Mouse (Mus musculus): ENCODE results near the gene Cep128. TPM values are rescaled to one million over a fixed set of nuclear protein-coding genes. Genes with fewer than 3 reads are reported as not detected.

The Cep128 gene
- 6.3 TPM for polyA plus RNA-seq (2014; fragmentation: Illumina TruSeq; extraction: RNeasy Lipid Tissue Mini Kit (QIAGEN cat#74804); ENCODE audit: low read depth, low replicate concordance)

DNA sequence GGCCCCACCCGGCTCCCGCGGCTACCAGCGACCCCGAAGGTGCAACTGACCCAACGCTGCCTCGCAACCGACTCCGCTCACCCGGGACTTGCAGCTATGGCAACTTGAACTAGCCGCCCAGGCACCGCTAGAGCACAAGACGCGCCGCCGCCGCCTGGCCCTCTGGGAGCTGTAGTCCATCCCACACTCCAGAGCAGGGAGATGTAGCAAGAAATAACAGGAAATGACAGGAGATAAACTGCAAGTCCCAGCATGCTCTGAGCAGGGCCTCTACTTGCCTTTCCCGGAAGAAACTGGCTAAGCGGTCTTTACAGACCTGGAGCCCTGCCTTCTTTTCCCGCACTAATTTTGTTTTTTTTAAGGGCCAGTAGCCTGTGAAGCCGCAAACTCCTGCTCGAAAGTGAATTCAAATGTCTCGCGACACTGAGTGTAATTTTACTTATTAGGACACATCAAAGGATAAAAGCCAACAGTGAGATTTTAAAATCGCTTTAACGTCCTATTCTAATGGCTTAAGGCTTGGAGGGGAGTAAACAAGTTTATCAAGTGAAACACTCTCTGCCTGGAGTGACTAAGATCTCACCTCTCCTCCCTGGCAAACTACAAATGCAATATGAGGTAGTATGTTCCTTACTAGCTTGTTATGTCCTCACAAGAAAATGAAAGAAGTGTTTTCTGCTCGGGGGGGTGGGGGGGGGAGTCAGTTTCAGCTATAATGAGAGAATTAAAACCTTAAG is at the start of gene Cep128, which contains the start of gene Tshr:
Cep128 (minus strand) TSS at position 129 of the 737 bp plus-strand sequence.
Tshr (plus strand) TSS at position 283 of the 737 bp plus-strand sequence.

Other genes with a start within 250 kb of the Cep128 start
- gene Tshr, start 154 bp upstream of the Cep128 start, polyA plus RNA-seq (2014; fragmentation: Illumina TruSeq; extraction: RNeasy Lipid Tissue Mini Kit (QIAGEN cat#74804); ENCODE audit: low read depth, low replicate concordance): 2.0 TPM
- gene Gtf2a1, start 206.1 kb upstream of the Cep128 start, polyA plus RNA-seq (2014; fragmentation: Illumina TruSeq; extraction: RNeasy Lipid Tissue Mini Kit (QIAGEN cat#74804); ENCODE audit: low read depth, low replicate concordance): 37.8 TPM